Mouse (Mus musculus): ENCODE data around the gene Iah1. TPM values are rescaled to one million over a fixed set of nuclear protein-coding genes. Genes with fewer than 3 reads are reported as not detected.

Gene Iah1
- total RNA-seq, 4 experiments from 2014 or later: 2.7 to 5.0 (median 3.7) TPM

DNA sequence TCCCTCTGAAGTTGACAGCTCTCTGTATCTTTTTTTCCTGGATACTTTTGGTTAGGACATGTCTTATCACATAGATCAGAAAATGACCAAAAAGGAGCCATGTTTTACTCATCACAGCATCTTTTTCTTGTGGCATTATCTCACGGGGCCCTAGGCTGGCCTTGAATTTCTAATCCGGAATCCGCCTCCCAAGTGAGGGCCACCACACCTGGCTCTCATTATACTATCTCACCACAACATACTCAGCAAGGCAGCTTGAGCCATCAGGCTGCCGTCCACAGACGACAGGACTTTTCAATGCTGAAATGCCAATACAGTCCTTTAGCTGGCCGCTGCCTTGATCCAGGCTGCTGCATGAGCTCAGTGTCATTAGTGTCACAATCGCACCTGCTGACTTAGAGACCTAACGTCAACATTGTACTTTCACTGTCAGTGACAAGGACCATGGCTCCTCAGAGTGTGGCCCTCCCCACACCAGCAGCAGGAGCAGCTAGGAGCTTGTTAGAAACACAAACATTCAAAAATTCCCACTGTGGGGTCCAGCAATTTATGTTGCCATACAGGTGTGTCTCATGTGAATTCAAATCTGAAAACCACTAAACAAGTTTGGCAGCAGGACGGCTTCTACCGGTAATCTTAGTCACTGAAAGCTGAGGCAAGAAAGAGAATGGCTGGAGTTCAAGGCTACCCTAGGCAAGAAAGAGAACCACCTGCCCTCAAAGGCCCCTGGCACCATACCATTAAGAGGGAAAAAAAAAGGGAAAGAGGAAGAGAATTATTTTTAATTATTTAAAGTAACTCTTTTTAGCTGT lies 48.6 kb downstream of the Iah1 start:
- DNase-seq (ENCODE audit: low spot score in 2 of 2): no peak

DNA sequence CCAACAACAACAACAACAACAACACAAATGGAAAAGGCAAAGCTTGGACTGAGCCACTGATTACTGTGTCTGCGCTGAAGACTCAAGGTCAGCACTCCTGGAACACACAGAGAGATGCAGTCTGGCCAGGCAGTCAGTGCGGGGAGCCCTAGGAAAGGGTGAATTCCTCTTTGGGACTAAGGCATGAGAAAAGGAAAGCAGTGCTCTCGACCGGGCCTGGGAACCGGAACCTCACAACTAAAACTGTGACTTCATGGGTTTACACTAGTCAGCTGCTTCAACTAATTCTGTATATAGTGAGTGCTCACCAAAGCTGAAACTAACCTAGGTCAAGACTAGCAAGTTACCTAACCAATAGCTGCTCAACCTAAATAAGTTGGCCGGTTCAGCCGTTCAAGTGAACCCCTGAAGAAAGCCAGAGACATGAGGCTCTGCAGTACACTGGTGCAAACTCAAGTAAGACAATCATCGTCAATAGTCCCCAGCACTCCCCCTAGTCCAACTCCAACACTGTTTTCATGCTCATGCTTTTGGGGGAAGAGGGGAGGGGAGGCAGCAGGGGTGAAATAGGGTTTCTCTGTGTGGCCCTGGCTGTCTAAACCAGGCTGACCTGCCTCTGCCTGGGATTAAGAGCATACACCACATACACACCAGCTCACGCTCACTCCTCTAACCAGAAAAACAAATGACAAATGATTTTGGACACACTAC lies 52.3 kb downstream of the Iah1 start:
- DNase-seq (ENCODE audit: low spot score in 2 of 2): no peak

DNA sequence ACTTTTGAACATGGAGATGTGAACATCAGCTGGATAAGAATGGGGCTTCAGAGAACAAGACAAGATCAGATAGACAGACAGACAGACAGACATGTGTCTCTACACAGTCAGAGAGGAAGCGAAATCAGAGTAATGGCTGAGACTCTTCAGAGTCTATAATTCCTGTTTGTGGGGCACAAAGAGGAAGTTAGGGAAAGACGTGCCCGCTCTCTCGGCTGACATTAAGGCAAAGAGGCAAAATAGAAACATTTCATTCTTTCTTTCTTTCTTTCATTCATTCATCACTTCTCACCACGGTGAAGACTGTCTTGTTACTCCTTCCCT lies 52.9 kb downstream of the Iah1 start:
- no peak for DNase-seq (ENCODE audit: low spot score in 2 of 2)

DNA sequence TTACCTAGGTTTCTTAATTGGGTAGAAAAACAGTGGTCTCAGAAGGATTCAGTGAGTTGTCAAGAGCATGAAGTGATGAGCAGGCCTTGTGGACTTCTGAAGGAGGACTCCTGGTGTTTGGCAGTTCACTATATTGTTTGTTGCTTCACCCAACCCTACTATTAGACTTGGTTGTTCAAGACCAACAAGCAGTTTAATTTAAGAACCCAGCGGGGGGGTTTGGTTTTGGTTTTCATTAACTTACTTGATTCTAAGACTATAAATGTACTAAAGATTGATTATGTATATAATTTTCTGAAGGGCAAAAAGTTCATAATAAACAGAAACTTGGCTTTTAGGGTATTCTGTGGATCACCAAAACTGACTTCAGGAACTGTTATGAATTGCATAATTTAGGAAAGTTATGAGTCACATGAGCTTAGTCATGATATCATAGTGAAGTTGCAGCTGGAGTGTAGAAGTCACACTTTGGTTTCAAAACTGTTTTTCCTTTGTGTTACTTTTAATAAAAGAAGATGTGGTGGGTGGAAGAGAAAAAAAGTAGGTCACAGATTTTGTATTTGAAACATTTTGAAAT lies 53.9 kb downstream of the Iah1 start:
- no peak for DNase-seq (ENCODE audit: low spot score in 2 of 2)

DNA sequence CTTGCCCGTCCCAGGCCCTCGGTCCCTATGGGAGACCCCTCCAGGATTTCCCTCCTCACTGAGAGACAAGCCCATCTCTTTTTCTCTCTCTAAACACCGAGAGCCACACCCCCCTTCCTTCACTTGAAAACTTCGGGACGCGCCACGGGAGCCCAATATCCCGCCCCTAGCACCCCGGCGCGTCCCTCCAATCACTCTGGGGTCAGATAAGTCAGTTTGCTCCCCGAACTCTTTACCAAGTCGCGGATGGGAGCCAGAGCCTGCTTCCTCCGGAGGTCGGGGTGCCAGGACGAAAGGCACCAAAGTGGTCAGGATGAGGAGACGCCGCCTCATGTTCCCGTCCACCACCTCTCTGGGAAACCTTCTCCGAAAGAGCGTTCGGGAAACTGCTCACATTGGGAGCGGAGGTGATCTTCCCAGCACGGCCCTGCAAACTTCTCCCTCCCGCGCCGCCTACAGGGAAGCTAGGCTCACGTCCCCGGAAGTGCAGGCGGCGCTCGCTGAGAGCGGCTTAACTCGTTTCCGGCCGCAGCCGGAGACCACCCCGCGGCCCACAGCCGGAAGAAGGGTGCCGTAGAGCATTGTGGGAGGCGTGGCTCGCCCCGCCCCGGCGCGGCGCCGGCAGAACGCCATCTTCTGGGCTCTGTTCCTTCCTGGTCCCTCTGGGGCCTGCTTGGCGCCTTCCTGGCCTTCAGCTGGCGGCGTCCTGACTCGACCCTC lies 57.1 kb downstream of the Iah1 start, which contains the start of gene Adam17:
TSS of gene Adam17 (minus strand) at position 533 of the 720 bp plus-strand sequence.
- peak; percentile 96 for DNase-seq (ENCODE audit: low spot score in 2 of 2)

Other genes starting within 250 kb of the Iah1 start
- 10 to 100 TPM; 16.9 to 18.3 (median 17.5) TPM for gene Cpsf3, start 31.0 kb upstream of the Iah1 start, total RNA-seq (2022)
- 10 to 100 TPM; 40.3 to 53.1 (median 47.7) TPM for gene Itgb1bp1, start 30.1 kb upstream of the Iah1 start, total RNA-seq (2022)
- 10 to 100 TPM; 12.7 to 21.5 (median 17.9) TPM for gene Adam17, start 57.2 kb downstream of the Iah1 start, total RNA-seq (2022)
- 10 to 100 TPM; 12.4 to 19.9 (median 19.0) TPM for gene Ywhaq, start 101.2 kb downstream of the Iah1 start, total RNA-seq (2022)

Data from gastrocnemius, adult 8-10 months (tissue).